Mouse (Mus musculus) embryonic facial prominence, embryonic 10.5 days (tissue): ENCODE results near the gene Zfp592. TPM values are rescaled to one million over a fixed set of nuclear protein-coding genes. Genes with fewer than 3 reads are reported as not detected.
A peak's percentile ranks its signal among the peaks of the same experiment; 100 is the strongest.

Source experiments
- DNase-seq: peaks from one replicate; pipeline ENCODE4 v3.0.0-alpha.2; 2017; ENCODE audit warnings: low spot score
- H3K27ac ChIP-seq: fragments of 300-500 bp; sonication (generic); replicated peaks from 2 replicates; pipeline ENCODE4 v1.5.1; 2016; ENCODE audit warnings: mild to moderate bottlenecking
- H3K27me3 ChIP-seq: fragments of 300-500 bp; sonication (generic); replicated peaks from 2 replicates; pipeline ENCODE4 v1.6.1; 2016; ENCODE audit warnings: low read depth, mild to moderate bottlenecking; ENCODE audit not compliant: poor library complexity, severe bottlenecking
- H3K36me3 ChIP-seq: fragments of 300-500 bp; sonication (generic); replicated peaks from 2 replicates; pipeline ENCODE4 v1.6.1; 2016; ENCODE audit warnings: mild to moderate bottlenecking, moderate library complexity
- H3K4me1 ChIP-seq: fragments of 300-500 bp; sonication (generic); 2 replicates; pipeline ENCODE4 v1.6.1; 2016
- H3K4me3 ChIP-seq: fragments of 300-500 bp; sonication (generic); 2 replicates; pipeline ENCODE4 v1.5.1; 2016; ENCODE audit warnings: mild to moderate bottlenecking, moderate library complexity
- H3K9me3 ChIP-seq: fragments of 300-500 bp; sonication (generic); 2 replicates; pipeline ENCODE4 v1.6.1; 2016; ENCODE audit warnings: mild to moderate bottlenecking
- WGBS: fragments of 180-500 bp; shearing (Covaris S2); methylation state at CpG from one replicate; pipeline ENCODE4 v1.1.7; 2016; 5-methylcytosine and 5-hydroxymethylcytosine counted together
- polyA plus RNA-seq: library from polyadenylated mRNA; unstranded; fragments of >200 nt; fragmentation: Nextera tagmentation; extraction: Ambion mirVana; gene quantifications from 2 replicates; pipeline ENCODE4 v1.2.1, GENCODE M21; 2016

The Zfp592 gene
- polyA plus RNA-seq, 1 experiment from 2014 or later = 16.3 TPM

- peaks cover 16% of the 10 kb centered on the region for H3K36me3 ChIP-seq
- H3K27me3 ChIP-seq = no peaks in the 10 kb centered on the region
- no peaks in the 10 kb centered on the region for H3K4me1 ChIP-seq
- no peak overlapping the region for H3K4me3 ChIP-seq
- no peaks in the 10 kb centered on the region for H3K9me3 ChIP-seq
- DNase-seq = no peak
- 83% methylated on average over 3 of the region's 3 CpGs for WGBS
- H3K27ac ChIP-seq = no peak overlapping the region
These were observed 54.4 kb downstream of the Zfp592 start for GRCm38 (mm10) chr7:81047847-81048246.

- Histone ChIP-seq H3K4me1 (no peaks in the 10 kb centered on the region), H3K36me3 (peaks cover 10% of the 10 kb centered on the region; the same call in 1 of the 2 replicates), H3K9me3 (no peaks in the 10 kb centered on the region), H3K4me3 (no peak overlapping the region), H3K27ac (no peak overlapping the region), H3K27me3 (no peaks in the 10 kb centered on the region)
- WGBS = 87% methylated on average over 2 of the region's 2 CpGs
- no peak for DNase-seq
These were observed 55.0 kb downstream of the Zfp592 start for GRCm38 (mm10) chr7:81048513-81048912.

- H3K4me1 ChIP-seq = no peaks in the 10 kb centered on the region
- H3K9me3 ChIP-seq = no peaks in the 10 kb centered on the region
- H3K27me3 ChIP-seq = no peaks in the 10 kb centered on the region
- no peak overlapping the region for H3K27ac ChIP-seq
- no peak overlapping the region for H3K4me3 ChIP-seq
- no peak for DNase-seq
- 89% methylated on average over 5 of the region's 5 CpGs for WGBS
- no peaks in the 10 kb centered on the region for H3K36me3 ChIP-seq
These were observed 56.5 kb downstream of the Zfp592 start for GRCm38 (mm10) chr7:81049966-81050365.

GRCm38 (mm10) chr7:81055709-81056370 lies 62.4 kb downstream of the Zfp592 start:
- H3K36me3 ChIP-seq = no peaks in the 10 kb centered on the region
- 0 out of 2 replicates have a peak, but pooled peaks cover 10% of the 10 kb centered on the region for H3K27me3 ChIP-seq
- H3K4me1 ChIP-seq = peaks cover 35% of the 10 kb centered on the region
- 80% methylated on average over 11 of the region's 11 CpGs for WGBS
- DNase-seq = no peak
- H3K9me3 ChIP-seq = no peaks in the 10 kb centered on the region
- H3K4me3 ChIP-seq = no peak overlapping the region
- no peak overlapping the region for H3K27ac ChIP-seq

DNA sequence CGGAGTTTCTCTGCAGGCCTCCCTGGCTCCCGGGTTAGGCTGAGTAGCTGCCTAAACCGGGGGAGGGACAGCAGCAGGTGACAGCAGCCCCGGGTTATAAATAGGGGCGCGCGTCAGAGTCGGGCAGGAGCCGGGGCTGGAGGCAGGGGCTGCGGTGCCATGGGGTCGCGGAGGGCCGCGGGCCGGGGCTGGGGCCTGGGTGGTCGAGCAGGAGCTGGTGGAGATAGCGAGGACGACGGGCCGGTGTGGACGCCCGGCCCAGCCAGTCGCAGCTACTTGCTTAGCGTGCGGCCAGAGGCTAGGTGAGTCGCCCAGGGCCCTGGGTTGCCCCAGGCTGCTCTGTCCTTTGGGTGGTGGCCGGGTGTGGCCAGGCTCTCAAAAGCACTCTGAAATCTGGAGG lies 64.0 kb downstream of the Zfp592 start, which contains the start of gene Alpk3:
Gene Alpk3, plus strand, starts transcription at position 130 of the 400 bp plus-strand sequence.
- Histone ChIP-seq H3K4me3 (peak within 1 kb of the TSS; percentile 39; the same call in 1 of the 2 replicates), H3K36me3 (no peaks in the 10 kb centered on the region), H3K27me3 (0 out of 2 replicates have a peak, but pooled peaks cover 10% of the 10 kb centered on the region), H3K27ac (peak within 1 kb of the TSS; percentile 59), H3K9me3 (no peaks in the 10 kb centered on the region), H3K4me1 (peaks cover 35% of the 10 kb centered on the region)
- DNase-seq = peak; percentile 33
- WGBS = 34% methylated on average over 27 of the region's 27 CpGs

GRCm38 (mm10) chr7:81057901-81058711 lies 64.6 kb downstream of the Zfp592 start:
- 55% methylated on average over 6 of the region's 6 CpGs for WGBS
- 0 out of 2 replicates have a peak, but pooled peaks cover 10% of the 10 kb centered on the region for H3K27me3 ChIP-seq
- no peak for DNase-seq
- no peak overlapping the region; the same call in 1 of the 2 replicates for H3K4me3 ChIP-seq
- H3K4me1 ChIP-seq = peaks cover 35% of the 10 kb centered on the region
- H3K36me3 ChIP-seq = no peaks in the 10 kb centered on the region
- peak overlapping the region; percentile 59 for H3K27ac ChIP-seq
- no peaks in the 10 kb centered on the region for H3K9me3 ChIP-seq

DNA sequence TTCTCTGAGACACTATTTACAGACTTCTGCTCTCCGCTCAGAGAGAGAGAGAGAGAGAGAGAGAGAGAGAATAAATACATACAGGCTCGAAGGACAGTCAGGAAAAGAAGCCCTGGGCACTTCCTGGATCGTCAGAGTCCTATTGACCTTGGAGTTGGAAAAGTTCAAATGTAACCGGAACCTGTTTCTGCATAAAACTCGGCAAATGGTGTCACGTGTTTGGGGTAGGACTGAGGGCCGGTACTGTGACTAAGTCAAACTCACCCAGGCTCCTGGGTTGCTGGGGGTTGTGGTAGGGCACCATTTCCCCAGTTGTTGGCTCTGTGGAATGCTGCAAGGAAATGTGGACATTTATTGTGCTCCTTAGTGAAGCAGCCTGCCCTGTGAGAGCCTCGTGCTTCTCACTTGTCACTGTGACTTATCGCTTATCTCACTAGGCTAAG lies 65.3 kb downstream of the Zfp592 start:
- peak overlapping the region; percentile 5 for H3K27ac ChIP-seq
- H3K27me3 ChIP-seq = peaks cover 10% of the 10 kb centered on the region; the same call in 1 of the 2 replicates
- no peak overlapping the region for H3K4me3 ChIP-seq
- 57% methylated on average over 9 of the region's 9 CpGs for WGBS
- H3K36me3 ChIP-seq = no peaks in the 10 kb centered on the region
- H3K9me3 ChIP-seq = no peaks in the 10 kb centered on the region
- no peak for DNase-seq
- H3K4me1 ChIP-seq = peaks cover 38% of the 10 kb centered on the region

DNA sequence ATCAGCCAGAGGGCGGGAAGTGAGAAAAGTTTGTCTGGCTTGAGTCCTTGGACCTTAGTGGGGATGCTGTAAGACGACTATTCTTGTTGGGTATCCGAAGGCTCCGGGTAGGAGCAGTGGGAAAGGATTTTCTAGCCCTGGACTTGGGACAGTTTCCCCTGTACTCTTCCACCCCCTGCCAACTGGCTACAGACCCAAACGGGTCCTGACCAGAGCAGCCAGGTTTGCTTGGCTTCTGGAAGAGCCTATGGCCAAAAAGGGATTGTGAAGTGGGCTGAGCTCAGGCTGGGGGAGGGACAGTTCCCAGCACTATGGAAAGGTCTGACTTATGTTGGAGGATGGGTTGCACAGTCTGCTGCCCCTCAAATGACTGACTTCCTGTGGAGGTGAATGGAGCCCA lies 65.9 kb downstream of the Zfp592 start:
- no peaks in the 10 kb centered on the region for H3K9me3 ChIP-seq
- 81% methylated on average over 5 of the region's 5 CpGs for WGBS
- H3K4me1 ChIP-seq = peaks cover 38% of the 10 kb centered on the region
- peaks cover 10% of the 10 kb centered on the region; the same call in 1 of the 2 replicates for H3K27me3 ChIP-seq
- no peaks in the 10 kb centered on the region for H3K36me3 ChIP-seq
- peak overlapping the region; percentile 10 for H3K27ac ChIP-seq
- no peak for DNase-seq
- H3K4me3 ChIP-seq = no peak overlapping the region

GRCm38 (mm10) chr7:81060908-81061307 lies 67.4 kb downstream of the Zfp592 start:
- H3K27me3 ChIP-seq = peaks cover 10% of the 10 kb centered on the region; the same call in 1 of the 2 replicates
- H3K4me3 ChIP-seq = no peak overlapping the region
- no peaks in the 10 kb centered on the region for H3K36me3 ChIP-seq
- no peak for DNase-seq
- no peak overlapping the region for H3K27ac ChIP-seq
- WGBS = 86% methylated on average over 2 of the region's 2 CpGs
- peaks cover 38% of the 10 kb centered on the region for H3K4me1 ChIP-seq
- H3K9me3 ChIP-seq = no peaks in the 10 kb centered on the region

GRCm38 (mm10) chr7:81061936-81062335 lies 68.5 kb downstream of the Zfp592 start:
- H3K9me3 ChIP-seq = no peaks in the 10 kb centered on the region
- DNase-seq = no peak
- H3K4me1 ChIP-seq = peaks cover 34% of the 10 kb centered on the region
- WGBS = 86% methylated on average over 11 of the region's 11 CpGs
- peaks cover 10% of the 10 kb centered on the region; the same call in 1 of the 2 replicates for H3K27me3 ChIP-seq
- no peaks in the 10 kb centered on the region for H3K36me3 ChIP-seq
- no peak overlapping the region for H3K4me3 ChIP-seq
- no peak overlapping the region for H3K27ac ChIP-seq

DNA sequence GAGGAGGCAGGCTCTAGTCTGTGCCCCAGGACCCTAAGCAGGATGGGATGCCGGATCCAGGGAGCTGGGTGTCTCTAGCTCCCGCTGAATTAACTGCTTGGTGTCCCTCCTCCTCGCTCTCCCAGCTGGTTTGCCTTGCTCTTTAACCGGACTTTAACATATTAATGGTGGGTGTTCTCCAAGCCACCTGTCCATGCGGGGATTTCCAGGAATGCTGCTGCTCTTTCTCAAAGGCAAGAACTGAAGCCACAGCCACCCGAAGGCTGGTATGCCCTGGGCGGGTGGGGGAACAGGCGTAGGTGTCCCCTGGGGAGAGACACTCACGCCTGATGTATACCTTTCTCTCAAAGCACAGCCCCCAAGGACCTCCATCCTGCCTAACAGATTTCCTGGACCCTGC lies 69.9 kb downstream of the Zfp592 start:
- 68% methylated on average over 9 of the region's 9 CpGs for WGBS

GRCm38 (mm10) chr7:81066714-81067113 lies 73.2 kb downstream of the Zfp592 start:
- Histone ChIP-seq H3K9me3 (no peaks in the 10 kb centered on the region), H3K36me3 (no peaks in the 10 kb centered on the region), H3K4me1 (peaks cover 3% of the 10 kb centered on the region), H3K4me3 (no peak overlapping the region), H3K27ac (no peak overlapping the region), H3K27me3 (no peaks in the 10 kb centered on the region; the same call in 1 of the 2 replicates)
- DNase-seq = no peak
- 41% methylated on average over 6 of the region's 6 CpGs for WGBS

More for the DNA sequence above, 69.9 kb downstream of the Zfp592 start:
- Histone ChIP-seq H3K4me3 (no peak overlapping the region), H3K9me3 (no peaks in the 10 kb centered on the region), H3K4me1 (peaks cover 20% of the 10 kb centered on the region), H3K27me3 (peaks cover 1% of the 10 kb centered on the region; the same call in 1 of the 2 replicates), H3K36me3 (no peaks in the 10 kb centered on the region), H3K27ac (no peak overlapping the region)
- DNase-seq = no peak
